Mouse (Mus musculus) gastrocnemius, postnatal 36 days (tissue): Measurements from ENCODE around the gene Naglu. TPM values are rescaled to one million over a fixed set of nuclear protein-coding genes. Genes with fewer than 3 reads are reported as not detected.
"Not testable (repeated sequence)": the region's sequence is repeated elsewhere in the genome, so short reads cannot be mapped to it uniquely, and the experiment has no call there.

Experiments
- DNase-seq, 2 experiments: peaks; one replicate each; pipeline ENCODE4 v3.0.0; 2022
- intact Hi-C: fragments of 180-260 bp; cut with DNase I; formaldehyde crosslinking; loops from one replicate; pipeline ENCODE4 v1.15.1; 2025
- microRNA-seq, 2 experiments: library from miRNA; unstranded; fragments of <30 nt; microRNA quantifications; one replicate each; pipeline ENCODE4 v1.2.0; 2021
- total RNA-seq, 2 experiments: library from RNA; stranded (reverse); gene quantifications; 2 replicates each; pipeline ENCODE4 v1.2.3; 2021

Gene Naglu
- total RNA-seq, 2 experiments from 2014 or later = 3.2 to 3.5 TPM

DNA sequence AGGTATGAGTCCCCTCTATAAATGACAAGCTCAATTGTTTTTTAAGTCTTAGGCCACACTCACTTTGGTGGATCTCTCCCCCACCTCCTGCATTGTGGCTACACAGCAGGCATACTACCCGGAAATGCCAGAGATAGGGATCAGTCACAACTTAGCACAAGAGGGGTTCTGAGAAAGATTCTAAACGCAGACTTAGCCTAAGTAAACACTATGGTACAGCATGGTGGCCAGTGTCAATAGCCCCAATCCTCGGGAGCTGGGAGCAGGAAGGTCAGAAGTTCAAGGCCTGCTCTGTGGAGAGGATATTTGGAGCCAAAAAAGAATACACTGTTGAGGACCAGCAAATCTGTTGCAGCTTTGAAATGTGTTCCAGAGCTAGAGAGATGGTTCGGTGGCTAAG is 48.3 kb downstream of the Naglu start:
- intact Hi-C loops = loop anchor here (5.0 kb wide), 1 partner anchor 54 kb away; the partner anchor contains the start of genes Cntnap1 and Plekhh3
- DNase-seq = no peak

GRCm38 (mm10) chr11:101119131-101119760 is 49.4 kb downstream of the Naglu start:
- no peak for DNase-seq
- intact Hi-C loops = loop anchor here (5.0 kb wide), 1 partner anchor 53 kb away; the partner anchor contains the start of genes Cntnap1 and Plekhh3

- intact Hi-C loops = loop anchor here (5.0 kb wide), 1 partner anchor 52 kb away; the partner anchor contains the start of genes Cntnap1 and Plekhh3
Observed at GRCm38 (mm10) chr11:101119761-101120544, 50.1 kb downstream of the Naglu start, which contains the start of the genes Retreg3 and Tubg1. Gene Retreg3, minus strand, starts transcription at chr11:101119893. Gene Tubg1, plus strand, starts transcription at chr11:101119938.

DNA sequence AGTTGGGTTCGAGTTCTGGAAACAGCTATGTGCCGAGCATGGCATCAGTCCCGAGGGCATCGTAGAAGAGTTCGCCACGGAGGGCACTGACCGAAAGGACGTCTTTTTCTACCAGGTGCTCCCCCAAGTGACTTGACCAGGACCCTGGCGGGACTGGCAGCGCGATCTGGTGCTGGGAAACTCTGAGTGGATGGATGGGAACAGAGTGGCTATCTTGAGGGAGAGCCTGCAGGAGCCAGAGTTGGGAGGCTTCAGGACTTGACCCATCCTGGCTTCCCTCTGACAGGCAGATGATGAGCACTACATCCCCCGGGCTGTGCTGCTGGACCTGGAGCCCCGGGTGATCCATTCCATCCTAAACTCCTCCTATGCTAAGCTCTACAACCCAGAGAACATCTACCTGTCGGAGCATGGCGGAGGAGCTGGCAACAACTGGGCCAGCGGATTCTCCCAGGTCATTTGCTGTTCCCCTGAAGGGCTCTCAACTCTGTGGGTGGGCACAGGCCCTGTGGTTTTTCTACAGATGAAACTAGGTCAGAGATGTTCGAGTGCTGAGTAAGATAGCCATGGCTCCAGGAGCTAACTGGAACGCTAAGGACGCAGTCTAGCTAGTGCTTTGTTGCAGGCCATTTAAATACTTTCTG is 50.9 kb downstream of the Naglu start:
- DNase-seq = no peak
- intact Hi-C loops = no loop called here

More at GRCm38 (mm10) chr11:101119761-101120544, 50.1 kb downstream of the Naglu start, which contains the start of the genes Retreg3 and Tubg1:
- DNase-seq = peak; percentile 98 to 99

DNA sequence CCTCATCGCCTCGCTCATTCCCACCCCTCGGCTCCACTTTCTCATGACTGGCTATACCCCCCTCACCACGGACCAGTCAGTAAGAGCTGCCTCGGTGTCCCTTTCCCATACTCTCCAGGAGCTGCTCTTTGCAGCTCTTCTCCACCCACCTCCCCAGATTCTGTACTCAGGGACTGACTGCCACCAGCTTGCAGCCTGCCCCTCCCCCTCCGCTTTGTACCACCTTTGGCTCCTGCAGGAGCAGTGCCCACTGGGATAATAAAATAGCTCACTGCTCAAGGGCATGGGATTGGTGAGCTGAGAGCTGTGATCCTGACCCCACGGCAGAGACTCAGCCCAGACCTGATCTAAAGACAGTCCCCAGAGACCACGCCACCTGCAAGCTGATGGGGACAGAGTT is 54.7 kb downstream of the Naglu start:
- intact Hi-C loops = not testable (repeated sequence)

GRCm38 (mm10) chr11:101125008-101125407 is 55.2 kb downstream of the Naglu start:
- DNase-seq, intact Hi-C loops: not testable (repeated sequence)

More for the DNA sequence above, 54.7 kb downstream of the Naglu start:
- DNase-seq = not testable (repeated sequence)

DNA sequence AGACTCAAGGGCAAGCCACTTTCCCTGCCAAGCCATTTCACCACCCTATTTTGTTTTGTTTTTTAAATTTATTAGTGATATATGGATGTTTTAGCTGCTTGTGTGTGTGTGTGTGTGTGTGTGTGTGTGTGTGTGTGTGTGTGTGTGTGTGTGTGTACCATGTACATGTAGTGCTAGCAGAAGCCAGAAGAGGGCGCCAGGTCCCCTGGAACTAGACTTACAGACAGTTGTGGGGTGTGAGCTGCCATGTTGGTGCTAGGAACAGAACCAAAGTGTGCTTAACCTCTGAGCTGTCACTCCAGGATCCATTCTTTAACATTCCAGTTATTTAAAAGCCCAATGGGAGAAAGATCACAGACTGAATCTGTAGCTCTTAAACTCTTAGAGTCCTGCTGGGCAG is 57.3 kb downstream of the Naglu start:
- DNase-seq = no peak
- intact Hi-C loops = no loop called here

Small RNA genes lying within 50 kb of the gene (microRNA-seq; reads per million reads assigned to microRNA genes)
- gene Mir6928 = 0.36 to 0.74 reads per million in 2 experiments

Other genes starting within 250 kb of the Naglu start
- gene Stat5b, start 219.3 kb upstream of the Naglu start, total RNA-seq = 100 to 1,000 TPM; 103 to 135 TPM
- gene Stat5a, start 210.7 kb upstream of the Naglu start, total RNA-seq = 10 to 100 TPM in 1 of 2 experiments, 1 to 10 TPM in 1; 8.4 to 11.8 TPM
- 10 to 100 TPM; 38.8 to 42.9 TPM for gene Stat3, start 130.5 kb upstream of the Naglu start, total RNA-seq
- gene Cavin1, start 99.1 kb upstream of the Naglu start, total RNA-seq = 100 to 1,000 TPM; 148 to 153 TPM
- gene Atp6v0a1, start 60.6 kb upstream of the Naglu start, total RNA-seq = 10 to 100 TPM; 55.7 to 57.7 TPM
- gene Hsd17b1, start 8.4 kb downstream of the Naglu start, total RNA-seq = not detected
- gene Coasy, start 12.6 kb downstream of the Naglu start, total RNA-seq = 1 to 10 TPM; 8.0 to 8.9 TPM
- 10 to 100 TPM in 1 of 2 experiments, 1 to 10 TPM in 1; 8.8 to 12.4 TPM for gene Mlx, start 17.3 kb downstream of the Naglu start, total RNA-seq
- 1 to 10 TPM; 1.6 to 2.1 TPM for gene Psmc3ip, start 25.4 kb downstream of the Naglu start, total RNA-seq
- gene Retreg3, start 49.9 kb downstream of the Naglu start, total RNA-seq = 10 to 100 TPM; 29.6 to 29.7 TPM
- gene Tubg1, start 49.9 kb downstream of the Naglu start, total RNA-seq = 10 to 100 TPM; 23.9 TPM
- 1 to 10 TPM; 2.3 to 2.6 TPM for gene Tubg2, start 85.9 kb downstream of the Naglu start, total RNA-seq
- 1 to 10 TPM; 1.1 to 2.1 TPM for gene Cntnap1, start 100.5 kb downstream of the Naglu start, total RNA-seq
- gene Plekhh3, start 101.3 kb downstream of the Naglu start, total RNA-seq = 10 to 100 TPM; 22.4 to 27.6 TPM
- not detected for gene Ccr10, start 105.4 kb downstream of the Naglu start, total RNA-seq
- 10 to 100 TPM; 20.5 to 23.8 TPM for gene Ezh1, start 156.5 kb downstream of the Naglu start, total RNA-seq
- gene Ramp2, start 176.0 kb downstream of the Naglu start, total RNA-seq = 10 to 100 TPM; 35.3 to 38.3 TPM
- gene Vps25, start 183.7 kb downstream of the Naglu start, total RNA-seq = 10 to 100 TPM; 36.2 to 39.4 TPM
- gene Wnk4, start 190.6 kb downstream of the Naglu start, total RNA-seq = under 1 TPM; 0.10 to 0.15 TPM
- gene Cntd1, start 209.0 kb downstream of the Naglu start, total RNA-seq = under 1 TPM; 0.10 to 0.15 TPM
- gene Coa3, start 209.1 kb downstream of the Naglu start, total RNA-seq = 10 to 100 TPM; 64.3 to 71.4 TPM
- gene Becn1, start 232.3 kb downstream of the Naglu start, total RNA-seq = 10 to 100 TPM; 73.9 to 78.0 TPM
- 10 to 100 TPM; 54.1 to 57.8 TPM for gene Psme3, start 246.2 kb downstream of the Naglu start, total RNA-seq